Mouse (Mus musculus) CH12.LX (cell line): ENCODE measurements around the gene Aes.

Experiments
- CTCF ChIP-seq, 2 experiments: IDR thresholded peaks in 1 of 2; conservative IDR thresholded peaks in 1 of 2; 2 replicates each; pipeline ENCODE4 v1.5.1; 2011 to 2012; ENCODE audit warnings: low read depth in 2 of 2, low read length in 2 of 2, improper control_type of control experiment in 1 of 2, inconsistent platforms in 1 of 2, mild to moderate bottlenecking in 1 of 2, moderate library complexity in 1 of 2
- EP300 ChIP-seq: IDR thresholded peaks from 2 replicates; pipeline ENCODE4 v1.6.1; 2011; ENCODE audit warnings: low read length, improper control_type of control experiment
- ETS1 ChIP-seq: conservative IDR thresholded peaks from 2 replicates; pipeline ENCODE4 v1.6.1; 2012; ENCODE audit warnings: low read depth, mild to moderate bottlenecking, inconsistent platforms, low read length, improper control_type of control experiment, moderate library complexity
- HCFC1 ChIP-seq: IDR thresholded peaks from 2 replicates; pipeline ENCODE4 v1.6.1; 2012; ENCODE audit warnings: low read depth, mild to moderate bottlenecking, inconsistent platforms, low read length, improper control_type of control experiment
- MAX ChIP-seq: IDR thresholded peaks from 2 replicates; pipeline ENCODE4 v1.6.1; 2011; ENCODE audit warnings: low read length, improper control_type of control experiment
- MEF2A ChIP-seq: IDR thresholded peaks from 2 replicates; pipeline ENCODE4 v1.6.1; 2014; ENCODE audit warnings: low read depth, mild to moderate bottlenecking, inconsistent platforms, low read length, improper control_type of control experiment, borderline replicate concordance
- POLR2A ChIP-seq: IDR thresholded peaks from 2 replicates; pipeline ENCODE4 v1.6.1; 2011; ENCODE audit warnings: low read depth, mild to moderate bottlenecking, improper control_type of control experiment, low read length
- RAD21 ChIP-seq: IDR thresholded peaks from 2 replicates; pipeline ENCODE4 v1.6.1; 2011; ENCODE audit warnings: low read depth, mild to moderate bottlenecking, low read length, improper control_type of control experiment, moderate library complexity
- SMC3 ChIP-seq: IDR thresholded peaks from 2 replicates; pipeline ENCODE4 v1.6.1; 2011; ENCODE audit warnings: low read depth, low read length, improper control_type of control experiment
- UBTF ChIP-seq: IDR thresholded peaks from 2 replicates; pipeline ENCODE4 v1.6.1; 2012; ENCODE audit warnings: low read depth, mild to moderate bottlenecking, inconsistent platforms, low read length, improper control_type of control experiment, moderate library complexity

DNA sequence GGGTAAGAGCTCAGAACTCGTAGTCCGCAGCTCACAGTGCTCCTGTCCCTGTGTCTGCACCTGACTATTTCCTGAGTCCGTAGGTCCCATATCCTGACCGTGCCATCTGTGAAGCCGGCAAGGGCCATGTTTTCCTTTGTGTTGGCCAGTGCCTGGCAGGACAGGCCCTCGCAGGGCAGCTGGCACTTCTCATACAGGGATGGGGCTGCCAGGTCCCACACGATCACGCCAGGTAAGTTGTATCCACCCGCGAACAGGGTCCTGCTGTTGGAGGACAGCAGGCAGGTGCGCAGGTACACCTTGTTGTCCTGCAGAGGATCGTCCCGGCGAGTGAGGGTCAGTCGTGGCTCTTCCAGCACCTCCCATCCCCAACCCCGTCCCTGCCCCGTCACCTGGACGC is 34.6 kb downstream of the Aes start:
- no peak for TF ChIP-seq CTCF (conservative IDR thresholded peaks at IDR 0.05 in 1 of 2, IDR thresholded peaks at IDR 0.05 in 1 of 2; ENCODE audit: low read depth in 2 of 2, low read length in 2 of 2)
- no peak for TF ChIP-seq HCFC1
- no peak for TF ChIP-seq POLR2A
- TF ChIP-seq UBTF: no peak
- no peak for TF ChIP-seq EP300
- TF ChIP-seq RAD21: no peak
- no peak for TF ChIP-seq MAX
- no peak for TF ChIP-seq SMC3
- no peak for TF ChIP-seq ETS1
- no peak for TF ChIP-seq MEF2A
